Mouse (Mus musculus): ENCODE data around the gene Ipmk. TPM values are rescaled to one million over a fixed set of nuclear protein-coding genes. Genes with fewer than 3 reads are reported as not detected.

The Ipmk gene
- polyA plus RNA-seq, 1 experiment from 2014 or later, result 13.9 TPM

DNA sequence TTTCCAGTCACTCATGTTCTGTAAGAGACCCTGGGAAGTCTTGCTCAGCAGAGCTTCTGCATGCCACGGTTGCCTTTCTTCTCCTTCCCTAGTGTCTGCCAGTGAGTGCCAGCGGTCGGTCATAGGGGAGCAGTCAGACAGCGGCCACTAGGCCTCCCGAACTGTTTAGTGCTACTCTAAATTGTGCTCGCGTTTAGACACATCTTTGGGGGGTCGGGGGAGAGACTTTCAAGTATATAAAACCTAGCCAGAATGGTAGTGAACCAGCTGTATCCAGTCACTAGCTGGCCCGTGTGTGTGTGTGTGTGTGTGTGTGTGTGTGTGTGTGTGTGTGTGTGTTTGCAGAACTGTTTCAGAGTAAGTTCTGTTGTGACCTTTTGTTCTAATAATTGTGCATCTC is 6.3 kb downstream of the Ipmk start:
- no peak overlapping the region for H3K4me2 ChIP-seq
- WGBS (ENCODE audit: insufficient replicate concordance), result 75% methylated on average over 9 of the region's 9 CpGs
- ATAC-seq, result no peak
- no peak overlapping the region for H3K9ac ChIP-seq
- H3K36me3 ChIP-seq, result peaks cover 32% of the 10 kb centered on the region
- H3K4me3 ChIP-seq, result no peak overlapping the region
- no peaks in the 10 kb centered on the region for H3K9me3 ChIP-seq (replicated peaks)
- H3K27me3 ChIP-seq (replicated peaks), result no peaks in the 10 kb centered on the region
- peaks cover 16% of the 10 kb centered on the region for H3K4me1 ChIP-seq
- H3K27ac ChIP-seq, result no peak overlapping the region

DNA sequence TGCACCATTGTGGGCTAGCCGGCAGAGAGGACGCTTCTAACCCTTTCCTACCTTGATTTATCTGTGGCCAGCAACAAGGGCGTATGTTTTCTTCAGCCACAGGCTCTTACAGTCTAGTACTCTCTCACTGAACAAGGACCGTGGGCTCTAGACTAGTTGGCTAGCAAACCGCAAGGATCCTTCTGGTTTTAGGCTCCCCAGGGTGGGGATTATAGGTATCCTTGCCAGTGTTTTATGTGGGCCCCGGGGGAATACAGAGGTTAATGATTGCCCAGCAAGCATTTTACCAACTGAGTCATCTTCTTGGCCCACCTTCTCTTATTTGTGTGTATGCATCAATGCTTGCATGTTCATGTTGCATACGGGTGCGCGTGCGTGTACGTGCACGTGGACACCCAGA is 7.4 kb downstream of the Ipmk start:
- Histone ChIP-seq H3K27me3 (replicated peaks) (no peaks in the 10 kb centered on the region), H3K9ac (no peak overlapping the region), H3K27ac (no peak overlapping the region), H3K4me2 (no peak overlapping the region), H3K36me3 (peaks cover 32% of the 10 kb centered on the region), H3K4me3 (no peak overlapping the region), H3K9me3 (replicated peaks) (no peaks in the 10 kb centered on the region), H3K4me1 (peaks cover 5% of the 10 kb centered on the region)
- ATAC-seq, result no peak
- WGBS (ENCODE audit: insufficient replicate concordance), result 89% methylated on average over 12 of the region's 12 CpGs

DNA sequence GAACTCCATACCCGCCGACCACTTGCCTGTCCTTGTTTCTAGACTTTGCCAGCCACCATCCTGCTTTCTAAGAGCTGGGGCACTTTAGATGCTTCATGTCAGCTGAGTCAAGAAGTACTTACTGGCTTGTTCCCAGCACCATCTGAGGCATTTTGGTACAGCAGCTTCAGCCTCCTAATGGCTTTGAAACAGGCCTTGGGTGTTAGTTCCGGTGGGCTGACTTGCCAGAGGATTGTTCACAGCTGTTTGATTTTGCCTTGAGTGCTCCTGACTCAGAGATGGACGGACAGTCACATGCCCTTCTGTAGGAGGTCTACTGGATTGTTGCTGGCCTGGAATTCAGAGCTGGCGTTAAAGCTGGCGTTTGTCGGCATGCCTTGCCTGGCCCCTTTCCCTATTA is 13.5 kb downstream of the Ipmk start:
- Histone ChIP-seq H3K36me3 (peaks cover 20% of the 10 kb centered on the region), H3K4me3 (no peak overlapping the region), H3K9ac (no peak overlapping the region), H3K4me2 (no peak overlapping the region), H3K9me3 (replicated peaks) (no peaks in the 10 kb centered on the region), H3K27me3 (replicated peaks) (no peaks in the 10 kb centered on the region), H3K4me1 (peaks cover 7% of the 10 kb centered on the region; the same call in 1 of the 2 replicates), H3K27ac (no peak overlapping the region)
- ATAC-seq, result no peak
- 85% methylated on average over 7 of the region's 7 CpGs for WGBS (ENCODE audit: insufficient replicate concordance)

DNA sequence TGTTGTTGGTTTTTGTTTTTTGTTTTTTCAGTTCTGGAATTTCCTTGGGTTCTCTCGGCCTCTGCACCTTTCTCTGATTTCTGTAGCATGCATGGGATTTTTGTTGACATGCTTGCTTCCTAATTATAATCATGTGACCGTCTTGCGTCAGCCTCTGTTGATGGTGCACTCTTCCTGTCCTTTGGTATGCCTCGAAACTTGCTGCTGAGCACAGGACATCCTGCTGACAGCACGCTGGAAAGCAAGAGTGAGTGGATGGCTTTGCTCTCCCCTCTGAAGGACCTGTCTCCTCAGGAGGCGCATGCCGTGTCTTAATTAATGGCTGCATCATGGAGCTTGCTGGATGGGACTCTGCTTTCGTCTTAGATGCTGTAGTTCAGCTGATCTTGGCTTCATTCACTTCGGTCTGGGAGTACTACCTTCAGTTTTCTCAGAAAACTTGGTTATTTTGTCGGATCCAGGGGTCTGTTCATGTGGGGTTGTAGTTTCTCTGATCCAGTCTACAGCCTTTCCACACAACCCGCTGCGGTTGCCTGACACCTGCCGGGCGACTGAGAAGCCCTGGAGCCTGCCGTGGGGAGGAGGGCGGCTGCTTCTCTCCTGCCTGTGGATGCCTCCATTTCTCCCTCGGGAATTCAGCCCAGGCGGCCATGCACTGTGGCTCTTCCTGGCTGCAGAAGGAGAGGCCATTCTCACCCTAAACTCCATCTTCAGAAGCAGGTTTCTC is 14.4 kb downstream of the Ipmk start:
- Histone ChIP-seq H3K9ac (no peak overlapping the region), H3K36me3 (peaks cover 27% of the 10 kb centered on the region), H3K4me1 (peaks cover 7% of the 10 kb centered on the region; the same call in 1 of the 2 replicates), H3K27me3 (replicated peaks) (no peaks in the 10 kb centered on the region), H3K4me2 (peak overlapping the region; percentile 30), H3K27ac (no peak overlapping the region), H3K4me3 (no peak overlapping the region; the same call in 1 of the 2 replicates), H3K9me3 (replicated peaks) (no peaks in the 10 kb centered on the region)
- ATAC-seq, result no peak
- whole genome bisulfite sequencing (ENCODE audit: insufficient replicate concordance), result 40% methylated on average over 18 of the region's 18 CpGs

DNA sequence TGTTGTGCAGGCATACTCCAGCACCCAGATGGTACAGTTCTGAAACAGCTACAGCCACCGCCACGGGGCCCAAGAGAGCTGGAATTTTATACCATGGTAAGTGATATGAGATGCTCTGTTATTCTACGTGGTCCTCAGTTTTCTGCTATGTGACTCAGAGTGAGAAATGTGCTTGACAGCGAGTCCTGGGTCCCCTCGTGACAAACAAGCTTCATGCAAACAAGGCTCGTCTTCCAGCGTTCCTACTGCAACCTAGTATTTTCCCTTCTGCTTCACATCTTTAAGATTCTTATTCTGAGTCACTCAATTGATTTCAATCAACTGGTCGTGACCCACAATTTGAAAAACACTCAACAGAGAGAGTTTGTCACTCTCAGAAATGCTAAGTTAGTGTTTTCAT is 15.9 kb downstream of the Ipmk start:
- Histone ChIP-seq H3K4me1 (peaks cover 19% of the 10 kb centered on the region), H3K4me2 (no peak overlapping the region), H3K9me3 (replicated peaks) (no peaks in the 10 kb centered on the region), H3K4me3 (no peak overlapping the region), H3K27ac (no peak overlapping the region), H3K27me3 (replicated peaks) (no peaks in the 10 kb centered on the region), H3K36me3 (peaks cover 32% of the 10 kb centered on the region), H3K9ac (no peak overlapping the region)
- 80% methylated on average over 8 of the region's 8 CpGs for WGBS (ENCODE audit: insufficient replicate concordance)
- no peak for ATAC-seq

DNA sequence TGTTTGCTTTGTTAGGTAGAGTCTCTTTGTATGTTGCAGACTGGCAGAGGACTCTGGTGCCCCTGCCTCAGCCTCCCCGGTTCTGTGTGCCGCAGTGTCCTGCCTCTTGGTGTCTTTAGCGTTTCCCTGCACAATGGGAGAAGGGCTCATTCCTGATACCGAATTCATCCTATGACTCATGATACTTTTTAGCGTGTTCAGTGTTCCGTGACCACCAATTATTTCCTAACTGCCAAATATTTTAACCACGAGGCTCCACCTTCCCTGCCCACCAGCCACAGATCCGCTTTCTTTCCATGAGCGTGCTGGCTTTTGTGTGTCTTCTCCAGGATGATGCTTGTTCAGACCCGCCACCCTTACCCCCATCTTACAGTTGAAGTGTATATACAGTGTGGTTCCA is 16.3 kb downstream of the Ipmk start:
- Histone ChIP-seq H3K27me3 (replicated peaks) (no peaks in the 10 kb centered on the region), H3K36me3 (peaks cover 32% of the 10 kb centered on the region), H3K27ac (no peak overlapping the region), H3K9me3 (replicated peaks) (no peaks in the 10 kb centered on the region), H3K4me1 (peaks cover 23% of the 10 kb centered on the region), H3K4me2 (no peak overlapping the region), H3K9ac (no peak overlapping the region), H3K4me3 (no peak overlapping the region)
- 81% methylated on average over 10 of the region's 10 CpGs for WGBS (ENCODE audit: insufficient replicate concordance)
- ATAC-seq, result no peak

DNA sequence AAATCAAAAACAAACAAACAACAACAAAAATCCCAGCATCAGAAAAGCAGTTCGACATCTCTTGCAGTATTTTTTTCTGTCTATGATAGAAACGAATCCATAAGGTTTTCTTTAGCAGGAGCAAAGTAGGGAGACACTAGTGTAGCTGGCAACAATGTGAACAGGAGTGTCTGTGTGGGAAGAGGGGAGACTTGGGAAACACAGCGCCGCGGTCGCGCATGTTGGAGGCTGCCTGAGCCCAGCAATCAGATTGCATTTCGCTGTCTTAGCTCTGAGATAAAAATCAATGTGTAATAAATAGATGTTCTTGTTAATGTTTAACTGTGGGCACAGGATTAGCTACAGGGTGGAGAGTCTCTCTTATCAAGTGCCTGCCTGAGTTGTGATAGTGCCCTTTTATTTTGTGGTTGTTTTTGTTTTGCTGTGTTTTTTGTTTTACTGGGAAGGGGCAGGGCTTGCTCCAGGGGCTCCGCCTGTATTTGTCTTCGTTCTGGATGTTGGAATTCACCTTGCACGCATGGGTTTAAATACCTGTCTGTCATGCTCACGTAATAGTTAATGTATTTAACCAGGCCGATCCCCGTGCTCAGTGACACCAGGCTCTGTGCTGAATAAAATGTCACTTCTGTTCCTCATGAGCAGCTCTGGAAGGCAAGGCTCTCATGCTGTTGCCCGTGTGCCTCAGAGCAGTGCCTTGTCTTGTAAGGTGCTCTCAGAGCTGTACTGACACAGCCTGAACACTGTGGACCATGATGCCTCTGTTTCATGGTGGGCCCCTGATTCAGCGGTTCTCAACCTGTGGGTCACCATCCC is 20.8 kb downstream of the Ipmk start:
- Histone ChIP-seq H3K4me3 (no peak overlapping the region), H3K27ac (no peak overlapping the region), H3K36me3 (peaks cover 46% of the 10 kb centered on the region), H3K9me3 (replicated peaks) (no peaks in the 10 kb centered on the region), H3K4me1 (peaks cover 23% of the 10 kb centered on the region), H3K9ac (no peak overlapping the region), H3K4me2 (no peak overlapping the region; the same call in 1 of the 2 replicates), H3K27me3 (replicated peaks) (no peaks in the 10 kb centered on the region)
- WGBS (ENCODE audit: insufficient replicate concordance), result 66% methylated on average over 16 of the region's 16 CpGs
- peak; percentile 39 for ATAC-seq

DNA sequence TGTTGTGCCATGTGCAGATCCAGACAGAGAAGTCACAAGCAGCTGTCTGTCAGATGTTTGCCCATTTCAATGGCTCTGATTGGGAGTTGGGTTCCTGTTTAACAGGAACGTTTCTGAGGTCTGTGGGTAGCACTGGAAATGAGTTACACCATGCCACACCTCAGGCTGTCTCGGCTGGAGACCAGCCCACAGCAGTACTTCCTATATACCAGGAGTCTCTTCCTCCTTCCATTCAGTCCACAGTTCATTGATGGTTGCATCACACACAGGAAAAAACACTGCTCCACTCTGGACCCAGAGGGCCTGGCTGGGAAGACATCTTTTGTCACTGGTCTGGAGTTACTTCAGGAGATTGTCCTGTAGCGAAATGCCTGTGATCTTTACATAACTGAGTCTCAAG is 21.9 kb downstream of the Ipmk start:
- no peak overlapping the region for H3K4me3 ChIP-seq
- WGBS (ENCODE audit: insufficient replicate concordance), result 50% methylated on average over 3 of the region's 3 CpGs
- ATAC-seq, result no peak

DNA sequence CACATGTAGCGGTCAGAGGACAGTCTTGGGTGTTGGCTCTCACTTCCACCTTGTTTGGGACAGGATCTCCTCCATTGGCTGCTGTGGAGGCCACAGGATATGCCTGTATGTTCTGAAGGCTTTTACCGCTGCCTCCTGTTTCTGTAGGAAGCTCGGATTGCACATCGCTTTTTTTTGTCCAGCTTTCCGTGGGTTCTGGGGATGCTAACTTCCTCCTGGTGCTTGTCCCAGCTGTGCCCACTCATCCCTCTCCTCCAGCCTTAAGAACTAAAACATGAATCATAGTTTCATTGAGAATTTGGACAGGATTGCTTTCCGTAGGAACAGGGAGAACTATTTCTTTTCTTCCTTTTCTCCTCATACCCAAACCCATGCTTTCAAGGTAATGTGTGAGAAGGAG is 24.3 kb downstream of the Ipmk start:
- Histone ChIP-seq H3K4me2 (no peak overlapping the region), H3K9me3 (replicated peaks) (no peaks in the 10 kb centered on the region), H3K9ac (no peak overlapping the region), H3K4me3 (no peak overlapping the region), H3K27me3 (replicated peaks) (no peaks in the 10 kb centered on the region), H3K36me3 (peaks cover 34% of the 10 kb centered on the region), H3K4me1 (peaks cover 23% of the 10 kb centered on the region), H3K27ac (no peak overlapping the region)
- ATAC-seq, result no peak
- WGBS (ENCODE audit: insufficient replicate concordance), result 80% methylated on average over 6 of the region's 6 CpGs

More for the DNA sequence above, 21.9 kb downstream of the Ipmk start:
- no peak overlapping the region for H3K27ac ChIP-seq
- no peak overlapping the region for H3K9ac ChIP-seq
- peaks cover 49% of the 10 kb centered on the region for H3K36me3 ChIP-seq
- H3K4me2 ChIP-seq, result no peak overlapping the region
- no peaks in the 10 kb centered on the region for H3K27me3 ChIP-seq (replicated peaks)
- H3K9me3 ChIP-seq (replicated peaks), result no peaks in the 10 kb centered on the region
- H3K4me1 ChIP-seq, result peaks cover 23% of the 10 kb centered on the region

DNA sequence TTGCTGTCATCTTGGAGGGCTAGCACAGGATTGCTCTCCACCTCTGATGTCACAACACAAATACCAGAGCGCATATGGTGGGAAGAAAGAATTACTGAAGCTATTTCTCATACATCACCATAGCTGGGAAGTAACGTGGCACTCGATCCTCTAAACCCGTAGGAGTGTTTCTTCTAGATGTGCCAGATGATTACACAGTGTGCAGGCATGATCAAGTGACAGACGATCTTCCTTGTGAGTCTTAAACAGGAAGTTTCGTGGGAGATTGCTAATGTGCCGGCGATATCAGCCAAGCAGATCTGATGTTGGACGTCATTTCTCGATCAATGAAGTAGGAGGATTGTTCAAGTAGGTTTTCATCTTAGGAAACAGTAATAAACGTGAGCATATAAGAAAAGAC is 26.1 kb downstream of the Ipmk start:
- no peak overlapping the region for H3K9ac ChIP-seq
- no peak for ATAC-seq
- WGBS (ENCODE audit: insufficient replicate concordance), result 71% methylated on average over 11 of the region's 11 CpGs
- no peak overlapping the region for H3K27ac ChIP-seq
- no peaks in the 10 kb centered on the region for H3K9me3 ChIP-seq (replicated peaks)
- no peaks in the 10 kb centered on the region for H3K27me3 ChIP-seq (replicated peaks)
- peaks cover 43% of the 10 kb centered on the region for H3K36me3 ChIP-seq
- H3K4me3 ChIP-seq, result no peak overlapping the region
- H3K4me1 ChIP-seq, result peaks cover 8% of the 10 kb centered on the region; the same call in 1 of the 2 replicates
- H3K4me2 ChIP-seq, result no peak overlapping the region

DNA sequence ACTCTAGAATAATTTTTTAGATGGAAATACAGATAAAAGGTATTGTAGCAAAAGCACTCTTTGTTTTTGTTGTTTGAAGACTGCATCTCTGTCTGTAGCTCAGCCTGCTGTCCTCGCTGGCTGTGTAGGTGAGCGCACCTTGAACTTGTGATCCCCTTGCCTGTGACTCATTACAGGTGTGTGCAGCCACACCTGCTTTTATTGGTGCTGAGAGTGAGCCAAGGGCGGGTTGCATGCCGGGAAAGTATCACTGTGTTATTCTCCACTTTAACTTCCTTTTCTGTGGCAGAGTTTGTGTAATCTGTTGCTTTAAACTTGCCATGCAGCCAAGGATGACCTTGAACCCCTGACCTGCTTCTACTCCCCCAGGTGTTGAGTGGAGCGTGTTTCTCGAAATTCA is 28.5 kb downstream of the Ipmk start:
- H3K36me3 ChIP-seq, result peaks cover 63% of the 10 kb centered on the region
- H3K27me3 ChIP-seq (replicated peaks), result no peaks in the 10 kb centered on the region
- H3K4me3 ChIP-seq, result no peak overlapping the region
- no peak overlapping the region for H3K4me2 ChIP-seq
- no peak overlapping the region for H3K27ac ChIP-seq
- ATAC-seq, result no peak
- H3K4me1 ChIP-seq, result no peaks in the 10 kb centered on the region; the same call in 1 of the 2 replicates
- H3K9me3 ChIP-seq (replicated peaks), result no peaks in the 10 kb centered on the region
- no peak overlapping the region for H3K9ac ChIP-seq
- 77% methylated on average over 6 of the region's 6 CpGs for WGBS (ENCODE audit: insufficient replicate concordance)

DNA sequence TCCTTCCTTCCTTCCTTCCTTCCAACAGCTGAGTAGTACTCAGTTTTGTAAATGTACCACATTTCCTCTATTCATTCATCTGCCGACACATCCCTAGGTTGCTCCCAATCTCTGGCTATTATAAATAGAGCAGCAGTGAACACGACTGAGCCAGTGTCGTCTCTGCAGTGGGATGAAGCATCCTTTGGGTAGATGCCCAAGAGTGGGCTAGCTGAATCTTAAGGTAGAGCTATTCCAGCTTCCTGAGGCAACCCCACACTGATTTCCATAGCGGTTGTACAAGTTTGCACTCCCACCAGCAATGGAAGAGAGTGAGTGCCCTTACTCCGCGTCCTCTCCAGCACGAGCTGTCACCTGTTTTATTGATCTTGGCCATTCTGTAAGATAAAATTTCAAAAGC is 32.8 kb downstream of the Ipmk start:
- no peak overlapping the region for H3K4me2 ChIP-seq
- no peaks in the 10 kb centered on the region for H3K27me3 ChIP-seq (replicated peaks)
- 82% methylated on average over 7 of the region's 7 CpGs for WGBS (ENCODE audit: insufficient replicate concordance)
- H3K4me3 ChIP-seq, result no peak overlapping the region
- no peak overlapping the region for H3K27ac ChIP-seq
- no peak for ATAC-seq
- no peak overlapping the region for H3K9ac ChIP-seq
- H3K36me3 ChIP-seq, result peaks cover 61% of the 10 kb centered on the region
- H3K9me3 ChIP-seq (replicated peaks), result no peaks in the 10 kb centered on the region
- no peaks in the 10 kb centered on the region; the same call in 1 of the 2 replicates for H3K4me1 ChIP-seq

All from liver, embryonic 12.5 days (tissue).